Mouse (Mus musculus) spleen, adult 12 weeks (tissue): ENCODE measurements around the gene Acan.
A peak's percentile ranks its signal among the peaks of the same experiment; 100 is the strongest.

ENCODE experiments used
- DNase-seq: peaks from one replicate; pipeline ENCODE4 v3.0.0; 2022; ENCODE audit warnings: low spot score

Acan gene

DNA sequence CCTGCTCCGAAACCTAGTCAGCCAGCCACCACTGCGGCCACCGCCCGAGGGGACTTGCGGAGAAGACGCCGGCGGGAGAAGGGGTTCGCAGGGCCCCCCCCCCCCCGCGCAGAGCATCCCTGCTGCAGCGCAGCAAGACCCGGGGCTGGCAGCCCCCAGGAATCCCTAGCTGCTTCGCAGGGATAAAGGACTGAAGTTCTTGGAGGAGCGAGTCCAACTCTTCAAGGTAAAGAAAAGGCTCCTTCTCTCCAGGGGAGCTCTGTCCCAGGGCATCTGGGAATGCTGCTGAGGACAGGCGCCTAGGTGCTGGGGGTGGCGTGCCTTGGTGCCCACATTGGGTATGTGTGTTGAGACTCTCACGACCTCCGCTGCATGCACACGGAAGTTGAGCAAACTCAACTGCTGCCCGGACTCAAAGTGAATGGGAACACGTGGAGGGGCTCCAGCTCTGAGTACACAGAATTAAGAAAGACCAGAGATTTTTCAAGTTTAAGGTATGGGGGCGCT lies at the start of gene Acan:
Gene Acan, plus strand, starts transcription at position 101 of the 507 bp plus-strand sequence.
- no peak for DNase-seq

DNA sequence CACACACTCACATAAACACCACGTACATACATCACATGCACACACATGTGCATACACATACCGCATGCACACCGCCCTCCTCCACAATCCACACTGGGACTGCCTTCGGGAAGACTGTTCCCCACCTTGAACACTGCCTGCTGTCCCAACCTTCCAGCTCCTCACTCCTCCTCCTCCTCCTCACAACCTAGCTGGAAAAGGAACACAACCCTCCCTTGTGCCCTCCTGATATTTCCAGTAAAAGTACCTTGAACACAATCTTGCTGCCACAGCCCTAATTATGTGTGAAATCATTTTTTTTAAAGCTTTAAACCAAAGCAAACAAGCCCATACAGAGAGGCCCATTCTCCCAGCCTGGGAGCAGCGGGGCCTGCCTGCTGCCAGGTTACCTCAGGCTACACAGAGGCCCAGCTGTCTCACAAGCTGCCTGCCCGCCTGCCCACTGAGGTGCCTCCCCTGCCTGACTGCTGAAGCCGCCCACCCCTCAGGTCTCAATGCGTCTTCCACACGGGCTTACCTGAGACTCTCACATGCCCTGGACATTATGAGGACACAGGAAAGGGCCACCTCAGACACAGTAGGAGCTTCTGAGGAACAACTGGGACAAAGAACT lies 31.9 kb upstream of the Acan start:
- DNase-seq, result no peak

DNA sequence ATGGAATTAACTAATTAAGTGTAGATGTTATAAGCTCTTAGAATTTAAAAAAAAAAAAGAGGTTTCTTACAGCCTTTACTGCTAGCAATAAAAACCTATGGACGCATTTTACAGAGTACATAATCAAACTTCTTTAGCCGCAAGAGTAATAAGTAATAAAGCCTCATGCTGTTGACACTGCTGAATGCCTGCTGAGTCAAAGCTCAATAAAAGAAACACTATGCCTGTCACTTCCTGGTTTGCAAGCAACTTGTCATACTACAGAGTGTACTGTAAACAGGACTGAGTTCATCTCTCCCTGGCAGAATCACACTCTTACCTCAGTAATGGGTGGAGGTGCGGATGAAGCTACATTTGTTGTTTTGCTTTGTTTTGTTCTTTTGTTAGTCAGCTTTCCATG lies 24.1 kb upstream of the Acan start:
- no peak for DNase-seq

DNA sequence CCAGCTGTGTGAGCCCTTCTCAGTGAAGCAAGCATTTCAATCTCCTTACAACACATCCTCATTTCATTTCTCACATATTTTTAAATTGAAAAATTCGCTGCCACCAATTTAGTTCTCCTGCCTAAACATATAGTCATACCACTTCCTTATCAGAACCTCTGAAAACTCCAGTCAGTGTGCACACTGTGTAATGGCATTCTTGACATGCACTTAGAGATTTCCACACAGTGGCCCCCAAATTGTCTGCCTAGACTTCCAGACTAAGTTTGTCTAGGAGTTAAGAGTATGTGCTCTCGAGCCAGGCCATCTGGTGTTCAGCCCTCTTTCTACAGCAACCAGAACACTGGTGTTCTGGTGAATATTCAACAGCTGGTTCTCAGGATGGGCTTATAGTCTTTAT lies 19.5 kb upstream of the Acan start:
- no peak for DNase-seq

DNA sequence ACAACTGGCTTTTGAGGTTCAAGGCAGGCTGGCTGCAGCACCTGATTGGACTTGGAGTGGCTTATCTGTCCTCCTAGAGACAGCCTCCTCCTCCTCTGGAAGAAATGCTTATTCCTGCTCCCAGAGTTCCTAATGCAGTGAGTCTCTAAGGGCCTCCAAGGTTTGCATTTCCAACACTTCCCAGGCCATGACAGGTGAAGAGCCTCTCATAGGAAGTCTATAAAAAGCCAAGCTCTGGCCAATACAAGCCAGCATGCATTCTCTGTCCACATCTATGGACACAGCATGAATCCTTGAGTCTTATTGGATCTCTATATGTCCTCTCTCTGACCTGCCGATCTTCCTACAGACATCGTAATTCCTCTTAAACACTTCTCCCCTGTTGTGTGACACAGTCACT lies 18.8 kb upstream of the Acan start:
- no peak for DNase-seq

DNA sequence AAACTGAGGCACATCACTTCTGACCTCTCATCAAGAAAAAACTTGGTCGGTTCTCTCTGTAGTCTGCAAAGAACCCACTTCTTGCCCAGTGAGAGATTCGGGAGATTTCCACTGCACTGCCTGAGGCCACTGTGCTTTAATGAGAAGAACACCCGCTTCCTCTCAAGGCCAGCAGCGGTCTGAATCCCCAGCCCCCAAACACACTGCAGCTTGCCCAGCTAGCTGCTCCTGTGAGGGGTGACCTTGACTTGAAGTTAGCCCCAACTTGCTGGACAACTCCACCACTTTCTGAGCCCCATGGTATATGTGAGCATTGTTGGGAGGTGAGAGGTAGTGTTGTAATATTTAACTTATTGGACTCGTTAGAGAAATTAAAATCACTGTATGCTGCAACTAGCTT lies 1.2 kb upstream of the Acan start:
- DNase-seq, result no peak

DNA sequence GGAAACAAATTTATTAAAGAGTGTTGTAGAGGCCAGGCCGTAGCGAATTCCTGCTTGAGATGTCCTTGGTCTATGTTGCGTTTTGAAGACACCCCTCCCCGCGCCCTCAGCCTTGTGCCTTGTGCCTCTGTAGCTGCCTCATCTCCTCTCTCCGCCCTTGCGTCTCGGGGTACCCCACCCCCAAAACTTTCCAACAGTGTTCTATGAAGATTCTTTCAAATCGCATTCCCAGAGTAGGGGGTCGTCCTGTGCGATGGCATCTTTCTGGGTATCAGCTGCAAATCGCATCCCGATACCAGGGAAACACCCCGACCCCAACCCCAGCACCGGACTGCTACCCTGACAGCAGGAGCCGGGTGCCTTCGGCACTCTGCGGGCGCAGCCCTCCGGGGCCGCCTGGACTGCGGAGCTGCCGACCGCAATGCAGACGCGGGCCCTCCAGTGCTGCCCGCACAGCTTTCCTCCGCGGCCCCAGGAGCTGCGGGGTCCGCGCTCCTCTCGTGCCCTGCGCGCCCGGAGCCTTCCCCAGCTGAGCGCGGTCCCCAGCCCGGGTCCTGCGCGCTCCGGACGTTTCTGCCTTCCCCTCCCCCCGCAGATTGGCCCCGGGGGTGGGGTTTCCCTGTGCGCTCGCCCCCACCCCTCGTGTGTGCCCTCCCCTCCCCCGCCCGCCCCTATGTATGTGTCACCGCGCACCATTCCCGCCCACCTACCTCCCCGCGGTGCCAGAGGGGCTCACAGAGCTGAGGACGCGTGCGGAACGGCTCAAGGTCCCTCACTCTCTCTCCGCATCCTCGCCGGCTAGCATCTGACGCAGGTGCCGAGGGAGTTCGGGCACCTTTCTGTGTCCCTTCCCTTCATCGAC lies 531 bp upstream of the Acan start:
- DNase-seq, result no peak

DNA sequence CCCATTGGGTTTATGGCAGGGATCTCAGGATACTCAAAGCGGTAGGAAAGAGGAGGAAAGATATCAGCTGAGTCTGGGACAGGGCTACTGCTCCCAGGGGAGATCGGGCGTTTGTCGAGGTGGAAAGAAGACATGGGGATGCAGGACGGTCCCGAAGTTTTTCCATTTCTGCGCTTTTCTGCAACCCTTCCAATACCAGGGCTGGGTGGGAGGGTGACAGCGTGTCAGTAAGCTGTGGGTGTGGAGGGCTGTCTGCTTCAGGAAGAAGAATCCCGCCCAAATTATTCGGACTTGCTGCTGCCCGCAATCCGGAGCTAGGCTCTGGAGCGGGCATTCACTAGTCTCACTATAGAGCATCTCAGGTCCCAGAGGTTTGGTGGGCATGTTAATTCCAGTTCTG lies 828 bp downstream of the Acan start:
- no peak for DNase-seq

DNA sequence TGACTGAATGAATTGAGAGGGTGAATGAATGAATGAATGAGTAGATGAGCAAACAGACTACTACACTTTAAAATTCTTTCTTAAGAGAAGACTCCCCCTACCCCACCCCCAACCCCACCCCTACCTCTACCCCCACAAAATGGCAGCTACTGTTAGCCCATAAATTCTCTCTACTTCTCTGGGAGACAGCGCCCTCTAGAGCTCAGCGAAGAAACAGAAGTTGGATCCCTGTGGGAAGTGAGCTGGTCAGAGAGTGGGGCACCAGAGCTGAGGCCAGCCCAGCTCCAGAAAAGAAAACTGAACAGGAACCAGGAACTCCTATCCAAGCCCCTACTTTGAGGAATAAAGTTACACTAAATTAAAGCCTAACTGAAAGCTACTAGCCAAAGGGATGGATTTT lies 5.3 kb downstream of the Acan start:
- no peak for DNase-seq

DNA sequence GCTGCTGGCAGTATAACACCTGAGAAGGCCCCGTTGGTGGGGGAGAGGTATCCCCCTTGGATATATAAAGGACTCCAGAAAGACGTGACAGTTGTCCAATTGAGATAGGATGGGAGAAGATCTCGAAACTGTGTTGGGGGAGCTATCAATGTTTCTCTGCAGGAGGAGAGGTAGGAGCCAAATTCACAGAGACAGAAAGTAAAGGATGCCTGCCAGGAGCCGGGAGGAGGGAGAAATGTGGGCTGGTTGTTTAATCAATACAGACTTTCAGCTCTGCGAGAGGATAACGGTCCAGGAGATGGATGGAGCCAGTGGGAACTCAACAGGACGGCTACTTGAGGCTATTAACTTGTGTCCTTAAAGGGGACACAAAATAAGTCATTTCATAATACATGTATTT lies 14.2 kb downstream of the Acan start:
- no peak for DNase-seq

DNA sequence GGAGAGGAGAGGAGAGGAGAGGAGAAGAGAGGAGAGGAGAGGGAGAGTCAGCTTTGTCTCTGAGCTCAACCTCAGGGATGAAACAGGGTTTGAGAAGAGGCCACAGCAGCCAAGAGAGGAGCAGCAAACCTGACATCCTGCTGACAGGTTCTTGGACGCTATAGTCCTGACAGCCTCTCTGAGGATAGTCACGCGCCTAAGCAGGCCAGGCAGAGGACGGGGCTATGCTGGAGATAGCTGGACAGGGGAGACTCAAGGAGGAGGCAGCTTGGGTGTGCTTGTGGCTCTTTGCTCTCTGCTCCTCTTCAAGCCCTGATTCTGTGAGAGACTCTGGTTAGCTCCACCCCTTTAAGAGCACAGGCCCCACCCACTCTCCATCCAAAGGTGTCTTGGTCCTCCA lies 14.9 kb downstream of the Acan start:
- DNase-seq, result no peak

DNA sequence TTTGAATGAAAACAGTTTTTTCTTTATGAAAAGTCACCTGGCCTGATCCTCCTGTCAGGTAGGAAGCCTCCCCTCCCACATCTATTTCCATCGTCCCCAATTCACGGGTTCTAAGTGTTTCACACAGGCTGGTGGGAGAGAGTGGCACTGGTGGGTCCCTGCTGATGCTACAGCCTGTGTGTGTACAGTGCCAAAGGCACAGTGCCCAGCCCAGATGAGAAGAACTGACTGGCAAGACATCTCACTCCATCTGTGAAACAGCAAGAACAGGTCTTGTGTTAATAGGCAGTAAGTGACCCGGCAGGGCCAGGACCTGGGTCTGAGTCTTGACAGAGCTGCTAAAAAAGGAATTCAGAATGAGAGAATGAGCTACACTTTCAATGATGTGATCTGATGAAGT lies 25.9 kb downstream of the Acan start:
- DNase-seq, result no peak

DNA sequence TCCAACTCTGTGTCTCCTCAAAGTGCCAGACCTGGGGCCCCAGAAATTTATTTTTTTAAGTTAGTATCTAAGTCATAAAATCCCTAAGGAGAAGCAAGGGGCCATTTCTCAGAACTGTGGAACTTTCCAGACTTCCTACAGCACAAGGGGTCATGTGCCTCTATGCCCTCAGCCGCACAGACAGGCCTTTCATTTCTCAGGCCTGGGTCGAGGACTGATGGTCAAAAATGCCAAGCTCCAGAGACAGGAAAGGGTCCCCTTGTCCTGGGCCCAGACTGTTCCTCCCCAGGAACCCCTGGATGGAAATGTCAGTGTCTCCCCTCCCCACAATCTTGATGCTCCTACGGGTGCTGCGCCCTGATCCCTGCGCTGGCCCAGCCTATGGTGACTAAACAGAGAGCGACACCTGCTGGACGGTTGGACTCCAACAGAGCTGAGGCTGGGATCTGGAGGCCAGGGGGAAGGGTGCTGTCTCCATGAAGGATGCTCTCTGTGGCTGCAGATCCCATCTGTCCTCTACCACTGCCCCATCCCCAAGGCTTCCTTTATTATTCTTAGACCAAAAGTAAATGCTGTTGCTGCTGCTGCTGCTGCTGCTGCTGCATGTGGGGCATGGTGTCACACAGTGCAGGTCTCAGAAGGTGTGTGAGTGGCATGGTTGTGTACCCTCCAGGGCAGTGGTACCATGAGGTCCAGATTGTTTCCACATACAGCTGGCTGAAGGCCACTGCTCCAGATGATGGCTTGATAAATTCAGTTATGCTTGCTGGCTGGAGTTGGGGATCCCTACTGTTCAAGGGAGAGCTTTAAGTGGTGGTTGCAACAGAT lies 27.5 kb downstream of the Acan start:
- DNase-seq, result peak; percentile 7

DNA sequence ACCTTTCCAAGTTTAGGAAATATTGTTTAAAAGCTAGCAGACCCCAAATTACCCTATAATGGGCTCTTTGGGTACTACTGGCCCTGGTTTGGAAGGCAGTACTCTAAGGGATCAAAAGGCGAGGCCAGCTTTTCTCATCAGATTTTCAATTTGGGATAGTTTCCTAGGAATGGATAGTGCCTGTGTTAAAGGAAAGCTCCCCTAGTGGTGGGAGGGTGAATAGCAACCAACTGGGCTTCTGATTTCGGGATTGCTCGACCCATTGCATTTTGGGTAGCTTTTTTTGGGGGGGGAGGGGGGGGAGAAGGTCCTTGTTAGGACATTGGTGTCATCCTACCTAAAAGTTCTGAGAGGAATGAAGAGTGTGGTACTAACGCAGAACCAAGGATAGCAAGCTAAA lies 35.8 kb downstream of the Acan start:
- DNase-seq, result no peak

DNA sequence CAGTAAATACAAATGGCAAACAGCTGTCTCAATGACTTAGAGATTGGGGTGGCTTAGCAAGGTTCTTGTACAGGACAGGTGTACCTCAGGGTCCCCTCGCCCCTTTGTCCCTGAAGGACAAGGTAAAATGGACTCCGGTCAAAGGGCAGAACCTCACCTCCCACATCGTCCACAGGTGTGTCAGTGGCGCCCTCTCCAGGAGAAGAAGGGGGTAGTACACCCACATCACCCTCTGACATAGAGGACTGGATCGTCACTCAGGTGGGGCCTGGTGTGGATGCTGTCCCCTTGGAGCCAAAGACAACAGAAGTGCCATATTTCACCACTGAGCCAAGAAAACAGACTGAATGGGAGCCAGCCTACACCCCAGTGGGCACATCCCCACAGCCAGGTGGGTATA lies 43.2 kb downstream of the Acan start:
- DNase-seq, result no peak

DNA sequence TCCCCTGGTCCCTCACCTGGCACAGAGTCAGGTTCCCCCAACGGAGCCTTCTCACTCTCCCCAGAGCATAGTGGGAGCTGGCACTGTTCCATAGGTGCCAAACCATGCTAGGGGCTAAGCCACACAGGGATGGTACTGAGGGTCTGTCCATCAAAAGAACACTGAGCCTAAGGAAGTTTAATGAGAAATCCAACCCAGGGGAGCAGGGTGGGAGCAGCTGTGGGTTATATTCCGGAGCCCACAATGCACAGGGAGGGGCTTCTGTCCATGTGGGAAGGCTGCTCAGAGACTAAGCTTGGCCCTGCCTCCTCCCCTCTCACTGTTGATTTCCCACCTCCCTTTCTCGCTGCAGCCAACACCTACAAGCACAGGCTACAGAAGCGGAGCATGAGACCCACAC lies 60.6 kb downstream of the Acan start:
- no peak for DNase-seq

DNA sequence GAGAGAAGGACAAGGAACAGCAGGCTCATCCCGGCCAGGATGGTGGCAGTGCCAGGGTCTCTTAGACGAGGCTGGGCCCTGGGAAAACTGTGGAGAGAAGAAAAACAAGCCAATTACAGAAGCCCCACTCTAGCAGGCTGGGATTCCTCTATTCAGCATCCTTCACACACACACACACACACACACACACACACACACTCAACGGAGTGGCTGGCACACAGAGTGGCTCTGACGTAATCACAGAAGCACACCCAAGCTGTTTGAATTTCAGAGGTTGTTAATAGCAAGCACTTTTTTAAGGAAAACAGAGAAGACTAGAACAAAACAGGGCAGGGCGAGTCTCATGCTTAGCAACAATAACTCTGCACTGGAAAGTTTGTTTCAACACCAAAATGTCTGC lies 70.2 kb downstream of the Acan start:
- DNase-seq, result no peak

DNA sequence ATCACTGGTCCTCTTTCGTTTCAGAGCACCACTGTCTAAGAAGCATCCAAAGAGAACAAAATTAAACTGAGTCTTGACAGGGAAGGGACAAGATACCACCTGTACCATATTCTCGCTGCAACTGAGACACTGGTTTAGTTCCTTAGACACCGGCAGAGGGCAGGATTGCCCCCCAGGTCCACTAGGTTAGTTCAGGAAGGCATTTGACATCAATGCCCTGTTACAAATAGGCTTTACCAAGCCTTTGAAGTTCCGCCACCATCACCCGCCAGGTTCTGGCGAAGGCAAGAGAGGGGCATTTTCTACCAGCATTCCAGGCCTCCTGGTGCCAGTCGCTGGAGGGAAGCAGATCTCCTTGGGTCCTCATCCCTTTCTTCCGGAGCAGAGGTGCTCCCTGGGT lies 76.6 kb downstream of the Acan start:
- DNase-seq, result no peak

DNA sequence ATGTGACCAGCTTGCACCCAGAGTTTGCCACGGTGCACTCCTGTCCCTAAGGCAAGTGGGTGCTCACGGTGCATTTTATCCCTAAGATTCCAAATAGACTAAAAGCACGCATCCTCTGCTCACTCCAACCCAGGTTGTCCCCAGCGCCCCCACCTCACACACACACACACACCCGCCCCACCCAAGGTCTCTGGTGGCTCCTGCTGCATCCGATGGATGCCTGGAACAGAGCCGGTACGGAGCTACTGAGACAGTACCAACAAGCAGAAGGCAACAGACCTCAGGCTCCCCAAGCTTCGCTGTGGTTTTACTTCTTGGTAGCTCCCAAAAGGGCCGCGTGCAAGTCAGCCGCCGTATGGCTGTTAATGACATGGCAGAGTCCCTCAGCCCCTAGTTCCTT lies 77.1 kb downstream of the Acan start:
- DNase-seq, result no peak

DNA sequence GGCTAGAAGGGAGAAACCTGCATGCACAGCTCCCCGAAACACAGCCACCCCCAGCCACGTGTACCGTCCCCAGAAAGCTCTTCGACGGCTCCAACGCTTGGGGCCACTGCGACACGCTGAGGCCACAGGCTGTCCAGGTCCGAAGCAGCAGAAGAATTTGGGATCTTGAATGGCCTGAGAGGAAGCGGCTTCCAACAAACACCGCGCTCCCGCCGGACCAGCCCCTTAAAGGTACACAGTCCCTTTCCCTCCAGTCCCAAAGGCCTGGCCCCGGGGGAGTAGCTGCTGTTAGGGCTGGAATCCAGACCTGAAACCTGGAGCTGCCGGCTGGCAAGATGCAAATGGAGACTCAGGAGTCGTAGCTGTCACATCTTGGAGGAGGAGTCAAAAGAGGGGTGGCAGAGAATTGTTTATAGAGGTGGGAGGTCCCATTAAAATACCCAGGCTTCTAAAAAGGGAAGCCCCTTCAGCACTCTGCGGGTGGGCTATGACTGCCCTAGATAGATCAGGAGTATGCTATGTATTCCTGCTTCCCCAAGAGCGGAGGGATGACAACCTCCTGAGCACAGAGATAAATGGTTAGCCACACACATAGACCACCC lies 77.7 kb downstream of the Acan start, which contains the start of gene Hapln3:
Gene Hapln3, minus strand, starts transcription at position 176 of the 602 bp plus-strand sequence.
- DNase-seq, result no peak

DNA sequence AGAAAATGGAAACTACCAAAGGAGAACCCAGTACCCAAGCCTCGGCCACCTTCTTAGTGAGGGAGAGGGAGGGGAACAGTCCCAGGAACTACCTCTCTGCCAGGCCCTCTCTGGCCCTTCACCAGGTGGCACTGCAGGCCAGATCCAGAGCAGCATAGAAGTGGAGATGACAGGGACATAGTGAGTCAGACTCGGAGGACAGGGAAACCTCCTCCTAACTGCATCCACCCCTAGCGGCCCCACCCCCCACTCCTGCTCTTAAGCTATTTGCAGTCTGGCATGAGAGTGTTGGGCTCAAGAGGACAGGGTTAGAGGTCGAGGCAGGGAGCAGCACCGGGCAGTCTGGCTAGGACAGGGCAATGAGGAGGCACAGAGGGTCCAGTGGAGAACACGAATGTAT lies 80.1 kb downstream of the Acan start:
- DNase-seq, result no peak

DNA sequence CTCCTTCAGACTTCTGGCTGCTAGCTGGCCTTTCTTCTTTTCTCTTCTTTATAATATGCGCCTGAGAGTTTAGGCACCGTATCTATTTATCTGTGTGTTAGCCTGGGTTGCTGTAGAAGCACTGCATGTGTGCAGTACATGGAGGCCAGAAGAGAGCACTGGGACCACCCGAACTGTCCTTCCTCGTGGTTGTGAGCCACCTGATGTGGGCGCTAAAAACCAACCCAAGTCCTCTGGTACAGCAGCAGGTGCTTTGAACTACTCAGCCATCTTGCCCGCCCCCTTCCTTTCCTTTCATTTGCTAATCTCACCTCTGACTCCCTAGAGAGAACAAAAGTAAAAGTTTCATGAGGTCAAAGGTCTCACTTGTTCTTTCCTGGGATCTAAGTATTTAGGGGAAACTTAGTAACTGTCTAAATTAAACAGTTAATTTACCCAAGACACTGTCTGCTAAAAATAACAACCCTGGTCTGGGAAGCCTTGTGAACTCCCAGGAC lies 86.1 kb downstream of the Acan start:
- DNase-seq, result no peak
